Mouse (Mus musculus) limb, embryonic 14.5 days (tissue): ENCODE results near the gene Dact2. TPM values are rescaled to one million over a fixed set of nuclear protein-coding genes. Genes with fewer than 3 reads are reported as not detected.

Experiments
- ATAC-seq: fragments of 200-750 bp; cut with Nextera tagmentation; 2 replicates; pipeline ENCODE4 v1.8.0; 2017; ENCODE audit warnings: low read depth, moderate number of reproducible peaks, moderate TSS enrichment; ENCODE audit not compliant: low FRiP score
- DNase-seq: peaks from one replicate; pipeline ENCODE4 v3.0.0-alpha.2; 2015; ENCODE audit warnings: low spot score
- H3K27ac ChIP-seq: fragments of 300-500 bp; sonication (generic); replicated peaks from 2 replicates; pipeline ENCODE4 v1.5.1; 2014; ENCODE audit warnings: low read depth, mild to moderate bottlenecking, low read length, moderate library complexity, mixed read lengths
- H3K27me3 ChIP-seq: fragments of 300-500 bp; sonication (generic); 2 replicates; pipeline ENCODE4 v1.6.1; 2014; ENCODE audit warnings: low read length, mixed read lengths; ENCODE audit not compliant: control insufficient read depth, insufficient read depth
- H3K36me3 ChIP-seq: fragments of 300-500 bp; sonication (generic); 2 replicates; pipeline ENCODE4 v1.6.1; 2014; ENCODE audit warnings: mild to moderate bottlenecking, low read length, moderate library complexity, mixed read lengths; ENCODE audit not compliant: control insufficient read depth, insufficient read depth
- H3K4me1 ChIP-seq: fragments of 300-500 bp; sonication (generic); 2 replicates; pipeline ENCODE4 v1.6.1; 2014; ENCODE audit warnings: antibody characterized with exemption, low read length, mixed read lengths; ENCODE audit not compliant: control insufficient read depth, insufficient read depth
- H3K4me2 ChIP-seq: fragments of 300-500 bp; sonication (generic); replicated peaks from 2 replicates; pipeline ENCODE4 v1.6.1; 2014; ENCODE audit warnings: low read depth, mild to moderate bottlenecking, low read length, moderate library complexity; ENCODE audit not compliant: severe bottlenecking
- H3K4me3 ChIP-seq: fragments of 300-500 bp; sonication (generic); replicated peaks from 2 replicates; pipeline ENCODE4 v1.5.1; 2014; ENCODE audit warnings: low read length
- H3K9ac ChIP-seq: fragments of 300-500 bp; sonication (generic); 2 replicates; pipeline ENCODE4 v1.6.1; 2014; ENCODE audit warnings: mild to moderate bottlenecking, low read depth, low read length, moderate library complexity; ENCODE audit not compliant: severe bottlenecking
- H3K9me3 ChIP-seq: fragments of 300-500 bp; sonication (generic); 2 replicates; pipeline ENCODE4 v1.6.1; 2016; ENCODE audit warnings: low read length; ENCODE audit not compliant: control insufficient read depth
- POLR2A ChIP-seq: fragments of 200-500 bp; IDR thresholded peaks from 2 replicates; pipeline ENCODE4 v1.8.0; 2012; ENCODE audit warnings: inconsistent platforms, mild to moderate bottlenecking, moderate library complexity, borderline replicate concordance; ENCODE audit not compliant: insufficient read depth, insufficient read length; ENCODE audit errors: extremely low read depth
- WGBS: fragments of 180-500 bp; shearing (Covaris S2); extraction: QIAGEN DNeasy Blood & Tissue Kit; methylation state at CpG from one replicate; pipeline ENCODE4 v1.1.7; 2014; 5-methylcytosine and 5-hydroxymethylcytosine counted together
- polyA plus RNA-seq, 2 experiments: library from polyadenylated mRNA; depleted of rRNA in 1 of 2; stranded (reverse) in 1 of 2; unstranded in 1 of 2; fragments of >200 nt; fragmentation: Nextera tagmentation in 1 of 2; extraction: Ambion mirVana in 1 of 2; gene quantifications; 2 replicates each; pipeline versions ENCODE4 v1.2.1 to v1.2.3; 2012 to 2014

Dact2 gene
- polyA plus RNA-seq, 2 experiments: 0.99 to 1.3 TPM

DNA sequence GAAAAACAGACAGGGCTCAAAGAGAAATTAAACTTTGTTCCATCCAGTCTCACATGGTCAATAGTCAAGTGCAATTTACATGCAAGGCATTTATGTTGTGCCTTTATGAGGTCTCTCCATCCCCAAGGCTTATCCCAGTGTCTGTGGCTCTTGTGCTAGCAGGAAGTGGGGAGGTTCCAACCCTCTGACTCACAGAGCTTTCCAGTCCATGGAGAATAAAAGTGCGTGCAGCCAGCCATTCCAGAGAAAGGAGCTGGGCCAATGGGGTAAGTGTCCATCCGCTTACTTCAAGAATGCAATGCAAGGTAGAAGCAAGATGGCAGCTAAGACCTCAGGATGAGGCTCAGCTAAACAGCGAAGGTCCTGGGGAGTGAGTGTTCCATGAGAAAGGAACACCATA lies 43.3 kb downstream of the Dact2 start:
- DNase-seq (no peak), ATAC-seq (no peak)
- H3K4me1 ChIP-seq: peaks cover 7% of the 10 kb centered on the region
- no peaks in the 10 kb centered on the region for H3K9me3 ChIP-seq
- H3K9ac ChIP-seq: no peak overlapping the region
- H3K4me2 ChIP-seq: no peak overlapping the region
- H3K27me3 ChIP-seq: no peaks in the 10 kb centered on the region
- no peak for TF ChIP-seq POLR2A
- 89% methylated on average over 3 of the region's 3 CpGs for WGBS
- H3K4me3 ChIP-seq: no peak overlapping the region
- no peaks in the 10 kb centered on the region for H3K36me3 ChIP-seq
- no peak overlapping the region for H3K27ac ChIP-seq

DNA sequence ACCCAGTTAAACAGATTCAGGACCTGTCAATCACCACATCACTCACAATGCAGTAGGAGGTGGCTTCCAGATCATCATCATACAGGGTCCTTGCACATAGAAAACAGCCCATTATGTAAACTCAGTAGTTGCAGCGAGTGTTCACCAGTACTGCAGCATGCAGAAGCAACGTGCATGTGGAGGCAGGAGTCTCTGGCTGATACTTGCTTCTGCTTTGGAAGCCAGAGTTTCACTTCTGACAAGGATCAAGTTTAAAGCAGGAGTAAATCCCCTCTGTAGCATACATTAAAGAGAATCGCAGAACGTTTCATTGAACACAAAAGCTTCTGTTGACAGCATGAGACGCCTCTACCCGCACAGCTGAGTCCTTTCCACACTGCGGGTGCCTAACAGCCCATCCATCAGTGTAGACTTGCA lies 46.3 kb downstream of the Dact2 start:
- Histone ChIP-seq H3K9ac (no peak overlapping the region), H3K36me3 (no peaks in the 10 kb centered on the region), H3K9me3 (no peaks in the 10 kb centered on the region), H3K27ac (no peak overlapping the region), H3K4me2 (no peak overlapping the region), H3K27me3 (no peaks in the 10 kb centered on the region), H3K4me3 (no peak overlapping the region), H3K4me1 (no peaks in the 10 kb centered on the region)
- ATAC-seq (no peak), DNase-seq (no peak)
- WGBS: 49% methylated on average over 7 of the region's 7 CpGs
- no peak for TF ChIP-seq POLR2A

Other genes with a start within 250 kb of the Dact2 start
- gene Gm7356, start 200.6 kb downstream of the Dact2 start, polyA plus RNA-seq (2012; rRNA removed): not detected in 2 replicates
- not detected in 2 replicates for gene Gm7356, start 200.6 kb downstream of the Dact2 start, polyA plus RNA-seq (2014; fragmentation: Nextera tagmentation; extraction: Ambion mirVana)
- gene Gm7358, start 144.8 kb downstream of the Dact2 start, polyA plus RNA-seq (2012; rRNA removed): not detected in 2 replicates
- not detected in 2 replicates for gene Gm7358, start 144.8 kb downstream of the Dact2 start, polyA plus RNA-seq (2014; fragmentation: Nextera tagmentation; extraction: Ambion mirVana)
- 152 and 158 TPM in 2 replicates for gene Smoc2, start 75.2 kb upstream of the Dact2 start, polyA plus RNA-seq (2012; rRNA removed)
- gene Smoc2, start 75.2 kb upstream of the Dact2 start, polyA plus RNA-seq (2014; fragmentation: Nextera tagmentation; extraction: Ambion mirVana): 168 and 173 TPM in 2 replicates